Mouse (Mus musculus): ENCODE data around the gene Stxbp3. TPM values are rescaled to one million over a fixed set of nuclear protein-coding genes. Genes with fewer than 3 reads are reported as not detected.
A peak's percentile ranks its signal among the peaks of the same experiment; 100 is the strongest.

The Stxbp3 gene
- total RNA-seq, 4 experiments from 2014 or later: 22.8 to 39.8 (median 30.9) TPM

DNA sequence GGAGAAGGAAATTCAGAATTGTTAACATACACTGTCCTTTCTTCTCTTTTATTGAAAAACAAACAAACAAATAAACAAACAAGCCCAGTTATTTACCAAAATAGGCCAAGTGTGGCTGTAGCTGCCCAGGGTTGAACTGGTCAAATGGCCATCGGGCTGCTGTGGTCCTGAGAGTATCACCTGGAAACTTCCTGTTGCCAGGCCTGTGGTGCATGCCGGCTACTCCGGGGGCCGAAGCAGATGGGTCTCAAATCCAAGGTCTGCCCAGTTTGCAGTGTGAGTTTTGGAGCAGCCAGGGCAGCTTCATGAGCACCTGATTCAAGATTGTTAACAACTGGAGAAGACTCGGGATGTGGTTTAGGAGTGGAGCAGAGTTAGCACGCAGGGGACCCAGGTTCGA, 74.8 kb downstream of the Stxbp3 start:
- DNase-seq (ENCODE audit: low spot score in 2 of 2): no peak

GRCm38 (mm10) chr3:108764976-108765375, 75.3 kb downstream of the Stxbp3 start:
- DNase-seq (ENCODE audit: low spot score in 2 of 2): no peak

- no peak for DNase-seq (ENCODE audit: low spot score in 2 of 2)
These were observed 76.6 kb downstream of the Stxbp3 start for GRCm38 (mm10) chr3:108763691-108764090.

- peak; percentile 45 to 60 for DNase-seq (ENCODE audit: low spot score in 2 of 2)
These were observed 77.7 kb downstream of the Stxbp3 start for GRCm38 (mm10) chr3:108762597-108763111.

GRCm38 (mm10) chr3:108759566-108760420, 80.5 kb downstream of the Stxbp3 start:
- DNase-seq (ENCODE audit: low spot score in 2 of 2): no peak

DNA sequence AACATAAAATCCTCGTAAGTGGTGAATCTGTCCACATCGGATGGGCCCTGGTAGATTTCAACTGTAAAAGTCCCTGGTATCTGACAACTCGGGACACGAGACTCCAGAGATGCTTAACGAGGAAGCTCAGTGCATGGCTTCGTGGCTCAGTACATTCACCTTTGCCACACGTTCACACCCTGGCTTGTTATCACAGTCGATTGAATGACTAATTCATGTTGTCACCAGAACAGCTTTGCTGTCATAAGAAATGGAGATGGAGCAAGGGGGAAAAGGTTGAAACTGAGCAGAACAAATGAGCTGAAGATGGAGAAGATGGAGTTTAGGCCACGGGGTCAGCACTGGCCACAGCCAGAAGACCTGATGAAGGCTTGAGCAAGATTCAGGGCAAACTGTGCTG, 82.8 kb downstream of the Stxbp3 start:
- DNase-seq (ENCODE audit: low spot score in 2 of 2): no peak

DNA sequence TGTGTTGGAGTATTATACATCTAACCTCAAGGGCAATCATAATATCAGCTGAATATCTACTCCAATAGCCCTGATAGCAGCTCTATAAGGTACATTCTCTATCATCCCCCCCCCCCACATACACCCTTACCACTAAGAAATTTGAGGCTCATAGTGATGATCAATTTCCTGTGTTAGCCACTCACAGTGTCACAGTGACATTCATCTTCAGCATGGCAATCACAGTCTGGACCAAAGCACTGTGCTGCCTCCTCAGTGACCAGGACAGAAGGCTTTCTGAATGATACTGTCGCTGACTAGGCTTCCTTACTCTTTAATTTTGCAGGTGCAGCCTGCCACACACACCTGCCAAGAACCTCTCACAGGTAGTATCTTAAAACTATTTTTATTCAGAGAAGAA, 84.2 kb downstream of the Stxbp3 start:
- no peak for DNase-seq (ENCODE audit: low spot score in 2 of 2)

- DNase-seq (ENCODE audit: low spot score in 2 of 2): no peak
These were observed 84.8 kb downstream of the Stxbp3 start for GRCm38 (mm10) chr3:108755542-108755941.

DNA sequence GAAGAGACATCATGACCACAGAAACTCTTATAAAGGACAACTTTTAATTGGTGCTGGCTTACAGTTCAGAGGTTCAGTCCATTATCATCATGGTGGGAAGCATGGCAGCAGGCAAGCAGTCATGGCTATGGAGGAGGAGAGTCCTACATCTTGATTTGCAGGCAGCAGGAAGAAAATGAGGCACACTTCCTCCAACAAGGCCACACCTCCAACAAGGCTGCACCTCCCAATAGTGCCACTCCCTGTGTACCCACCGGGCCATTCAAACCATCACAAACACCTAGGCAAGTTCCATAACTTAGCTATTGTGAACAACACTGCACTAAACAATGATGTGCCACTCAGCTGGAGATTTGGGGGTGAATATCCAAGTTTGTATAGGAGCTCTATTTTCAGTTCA, 85.8 kb downstream of the Stxbp3 start:
- DNase-seq (ENCODE audit: low spot score in 2 of 2): no peak

DNA sequence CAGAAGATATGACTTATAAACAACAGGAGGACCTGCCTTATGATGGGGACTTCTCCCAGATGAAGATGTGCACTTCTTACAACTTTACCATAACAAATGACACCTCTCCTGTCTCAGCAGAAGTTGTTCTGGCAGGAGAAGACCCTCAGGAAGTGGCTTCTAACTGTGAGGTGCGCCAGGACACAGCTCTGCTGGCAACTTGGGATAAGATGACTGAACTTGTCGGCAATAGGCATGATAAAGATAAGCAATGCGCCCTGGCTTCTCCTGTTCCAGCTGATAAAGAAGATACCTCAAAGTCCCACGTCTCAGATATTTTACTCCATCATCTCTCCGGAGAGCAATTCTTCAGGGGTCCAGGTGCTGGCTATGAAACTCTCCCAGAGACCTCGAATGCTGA, 88.6 kb downstream of the Stxbp3 start:
- DNase-seq (ENCODE audit: low spot score in 2 of 2): no peak

- DNase-seq (ENCODE audit: low spot score in 2 of 2): no peak
These were observed 89.3 kb downstream of the Stxbp3 start for GRCm38 (mm10) chr3:108751061-108751460.

DNA sequence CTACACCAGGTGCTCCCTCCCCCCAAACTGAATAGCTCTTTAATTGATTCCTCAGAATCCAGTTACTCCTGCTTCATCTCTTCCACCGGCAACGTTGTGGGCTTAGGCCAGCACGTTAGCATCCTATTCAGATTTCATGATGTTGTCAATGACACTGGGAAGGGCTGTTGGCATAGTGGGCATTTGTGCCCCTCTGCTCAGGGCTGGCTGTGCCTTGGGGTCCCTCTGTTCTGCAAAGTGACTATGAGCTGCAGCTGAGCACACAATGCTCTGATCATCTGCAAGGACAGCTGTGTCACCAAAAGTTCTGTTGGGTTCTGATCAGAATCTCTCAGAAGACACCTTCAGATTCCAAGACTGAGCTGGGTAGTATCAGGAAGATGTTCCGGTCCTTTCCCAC, 96.3 kb downstream of the Stxbp3 start:
- no peak for DNase-seq (ENCODE audit: low spot score in 2 of 2)

Other genes starting within 250 kb of the Stxbp3 start
- 100 to 1,000 TPM; 113 to 153 (median 135) TPM for gene Wdr47, start 249.2 kb downstream of the Stxbp3 start, total RNA-seq (2022)
- 10 to 100 TPM; 28.4 to 35.8 (median 34.4) TPM for gene Clcc1, start 186.6 kb downstream of the Stxbp3 start, total RNA-seq (2022)
- 10 to 100 TPM; 13.3 to 19.1 (median 14.5) TPM for gene Gpsm2, start 118.2 kb downstream of the Stxbp3 start, total RNA-seq (2022)
- not detected for gene Aknad1, start 100.9 kb downstream of the Stxbp3 start, total RNA-seq (2022)
- gene Fndc7, start 49.5 kb upstream of the Stxbp3 start, total RNA-seq (2022): under 1 TPM in 1 of 4 experiments, not detected in 3; 0.13 TPM
- gene Prpf38b, start 71.2 kb upstream of the Stxbp3 start, total RNA-seq (2022): 10 to 100 TPM; 43.2 to 57.0 (median 47.7) TPM
- gene Henmt1, start 99.3 kb upstream of the Stxbp3 start, total RNA-seq (2022): 1 to 10 TPM; 2.4 to 4.3 (median 3.0) TPM
- gene Gm9857, start 99.9 kb upstream of the Stxbp3 start, total RNA-seq (2022): not detected
- 10 to 100 TPM; 23.3 to 39.3 (median 28.9) TPM for gene Fam102b, start 187.1 kb upstream of the Stxbp3 start, total RNA-seq (2022)
- gene Slc25a54, start 239.9 kb upstream of the Stxbp3 start, total RNA-seq (2022): not detected

Measured in layer of hippocampus, adult 8-10 months (tissue).